Mouse (Mus musculus) lung, postnatal 0 days (tissue): ENCODE data around the gene Rassf6. TPM values are rescaled to one million over a fixed set of nuclear protein-coding genes. Genes with fewer than 3 reads are reported as not detected.
A peak's percentile ranks its signal among the peaks of the same experiment; 100 is the strongest.

Experiments used
- ATAC-seq: fragments of 200-750 bp; cut with Nextera tagmentation; 2 replicates; pipeline ENCODE4 v1.8.0; 2017; ENCODE audit warnings: moderate library complexity
- DNase-seq: peaks from one replicate; pipeline ENCODE4 v3.0.0-alpha.2; 2016; ENCODE audit warnings: low spot score
- H3K27ac ChIP-seq: fragments of 300-500 bp; sonication (generic); 2 replicates; pipeline ENCODE4 v1.5.1; 2014; ENCODE audit warnings: antibody characterized with exemption, mild to moderate bottlenecking, low read length, mixed read lengths
- H3K27me3 ChIP-seq: fragments of 300-500 bp; sonication (generic); replicated peaks from 2 replicates; pipeline ENCODE4 v1.6.1; 2014; ENCODE audit warnings: low read length, mixed read lengths; ENCODE audit not compliant: insufficient read depth
- H3K36me3 ChIP-seq: fragments of 300-500 bp; sonication (generic); 2 replicates; pipeline ENCODE4 v1.6.1; 2014; ENCODE audit warnings: low read length, mixed read lengths; ENCODE audit not compliant: insufficient read depth
- H3K4me1 ChIP-seq: fragments of 300-500 bp; sonication (generic); 2 replicates; pipeline ENCODE4 v1.6.1; 2014; ENCODE audit warnings: antibody characterized with exemption, low read depth, low read length, mixed read lengths; ENCODE audit not compliant: insufficient read depth
- H3K4me2 ChIP-seq: fragments of 300-500 bp; sonication (generic); replicated peaks from 2 replicates; pipeline ENCODE4 v1.6.1; 2014; ENCODE audit warnings: low read depth, mild to moderate bottlenecking, low read length, moderate library complexity, mixed read lengths
- H3K4me3 ChIP-seq: fragments of 300-500 bp; sonication (generic); 2 replicates; pipeline ENCODE4 v1.5.1; 2014; ENCODE audit warnings: low read depth, low read length
- H3K9ac ChIP-seq: fragments of 300-500 bp; sonication (generic); replicated peaks from 2 replicates; pipeline ENCODE4 v1.6.1; 2014; ENCODE audit warnings: low read depth, mild to moderate bottlenecking
- H3K9me3 ChIP-seq: fragments of 300-500 bp; sonication (generic); 2 replicates; pipeline ENCODE4 v1.6.1; 2016; ENCODE audit warnings: low read length, mixed read lengths
- CTCF ChIP-seq: IDR thresholded peaks from 2 replicates; pipeline ENCODE4 v1.5.1; 2016; ENCODE audit warnings: antibody characterized with exemption, mild to moderate bottlenecking
- EP300 ChIP-seq: IDR thresholded peaks from 2 replicates; pipeline ENCODE4 v1.6.1; 2016; ENCODE audit warnings: antibody characterized with exemption, mild to moderate bottlenecking, control low read depth
- WGBS: fragments of 180-500 bp; shearing (Covaris S2); extraction: QIAGEN DNeasy Blood & Tissue Kit; methylation state at CpG from one replicate; pipeline ENCODE4 v1.1.7; 2014; 5-methylcytosine and 5-hydroxymethylcytosine counted together
- polyA plus RNA-seq: library from polyadenylated mRNA; unstranded; fragments of >200 nt; fragmentation: Nextera tagmentation; extraction: Ambion mirVana; gene quantifications from 2 replicates; pipeline ENCODE4 v1.2.1, GENCODE M21; 2015

Rassf6 gene
- 6.8 and 8.6 TPM in 2 replicates for polyA plus RNA-seq

DNA sequence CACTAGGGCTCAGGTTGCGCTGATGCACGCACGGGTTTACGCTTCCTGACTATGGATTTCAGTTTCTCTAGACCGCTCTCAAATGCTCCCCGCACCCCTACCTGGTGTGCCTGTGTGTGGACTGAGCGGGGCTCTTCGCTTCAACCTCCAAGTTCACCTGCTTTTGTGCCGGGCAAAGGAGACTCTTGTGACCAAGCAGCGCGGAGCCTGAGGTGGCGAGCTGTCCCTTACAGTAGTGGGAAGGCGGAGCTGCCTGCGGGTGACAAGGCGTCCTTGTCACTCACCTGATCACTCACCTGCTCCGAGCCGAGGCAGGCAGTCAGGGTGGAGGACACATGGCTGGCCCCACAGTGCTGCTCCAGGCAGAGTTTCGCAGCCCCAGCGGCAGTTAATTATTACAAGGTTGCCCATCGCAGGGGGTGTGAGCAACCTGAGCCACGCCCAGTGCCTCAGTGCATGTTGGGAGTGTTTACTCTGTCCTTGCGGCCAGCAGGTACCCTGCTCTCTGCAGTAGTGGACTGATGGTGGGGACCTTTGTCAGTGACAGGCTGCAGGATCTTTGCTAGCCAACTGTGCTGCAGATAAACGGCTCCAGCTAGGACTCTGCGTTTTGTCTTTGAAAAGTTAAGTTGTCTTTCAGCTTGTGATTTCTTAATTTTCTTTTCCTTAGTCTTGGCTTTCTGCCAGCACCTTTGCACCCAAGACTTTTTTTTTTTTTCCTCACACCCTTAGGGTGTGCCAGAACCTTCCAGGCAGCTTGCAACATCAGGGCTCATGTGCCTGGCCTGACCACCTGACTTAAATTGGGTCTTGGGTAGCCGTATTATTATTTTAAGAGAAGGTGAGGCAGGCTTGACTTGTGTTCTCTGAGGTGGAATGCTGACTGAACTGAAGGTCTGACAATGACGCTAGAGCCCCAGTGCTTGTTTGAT lies at the start of gene Rassf6:
TSS of gene Rassf6 (minus strand) at position 372 of the 932 bp plus-strand sequence.
- no peak for TF ChIP-seq EP300
- TF ChIP-seq CTCF: no peak
- Histone ChIP-seq H3K9ac (peak within 1 kb of the TSS; percentile 23; the same call in 1 of the 2 replicates), H3K36me3 (no peaks in the 10 kb centered on the region), H3K4me2 (peak within 1 kb of the TSS; percentile 49), H3K27ac (peak within 1 kb of the TSS; percentile 73), H3K27me3 (no peaks in the 10 kb centered on the region), H3K4me3 (peak within 1 kb of the TSS; percentile 27), H3K9me3 (no peaks in the 10 kb centered on the region), H3K4me1 (no peaks in the 10 kb centered on the region)
- peak; percentile 97 for ATAC-seq
- DNase-seq: peak; percentile 87
- WGBS: 7% methylated on average over 26 of the region's 26 CpGs

DNA sequence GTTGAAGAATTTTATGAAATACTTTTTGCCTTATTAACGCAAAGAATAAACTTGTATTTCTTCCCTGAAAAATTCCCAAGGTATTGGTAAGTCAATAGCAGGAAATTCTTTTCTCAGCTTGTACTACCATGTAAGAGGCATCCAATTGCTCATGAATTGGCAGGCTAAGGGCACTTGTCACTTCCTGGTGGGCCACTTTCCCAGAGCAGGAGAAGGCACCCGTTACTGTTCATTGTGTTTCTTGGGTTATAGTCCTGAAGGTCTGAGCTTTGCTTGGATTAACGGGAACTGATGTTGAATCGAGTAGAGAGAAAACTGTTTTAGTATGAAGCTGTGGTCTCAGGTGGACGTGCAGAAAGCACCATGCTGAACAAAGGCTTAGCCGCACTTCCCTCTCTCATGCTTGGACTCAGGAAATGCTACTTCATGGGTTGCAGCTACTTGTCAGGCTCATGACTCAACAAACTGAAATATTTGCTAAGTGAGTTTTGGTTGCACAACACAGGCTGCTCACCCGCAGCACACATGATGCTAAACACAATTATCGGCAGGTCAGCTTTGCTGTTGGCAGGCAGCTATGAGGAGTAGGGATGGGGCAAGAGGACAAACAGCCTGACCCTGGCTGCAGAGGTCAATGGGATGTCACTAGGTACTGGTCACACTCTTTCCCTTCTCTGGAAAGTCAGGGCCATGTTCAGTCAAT lies 49.1 kb upstream of the Rassf6 start:
- Histone ChIP-seq H3K9ac (no peak overlapping the region), H3K4me1 (no peaks in the 10 kb centered on the region), H3K9me3 (no peaks in the 10 kb centered on the region), H3K27me3 (no peaks in the 10 kb centered on the region), H3K36me3 (no peaks in the 10 kb centered on the region), H3K27ac (no peak overlapping the region), H3K4me3 (no peak overlapping the region), H3K4me2 (no peak overlapping the region; the same call in 1 of the 2 replicates)
- peak; percentile 81 for DNase-seq
- TF ChIP-seq CTCF: no peak
- TF ChIP-seq EP300: peak; percentile 62; the same call in 1 of the 2 replicates
- WGBS: 40% methylated on average over 8 of the region's 8 CpGs
- ATAC-seq: peak; percentile 91

DNA sequence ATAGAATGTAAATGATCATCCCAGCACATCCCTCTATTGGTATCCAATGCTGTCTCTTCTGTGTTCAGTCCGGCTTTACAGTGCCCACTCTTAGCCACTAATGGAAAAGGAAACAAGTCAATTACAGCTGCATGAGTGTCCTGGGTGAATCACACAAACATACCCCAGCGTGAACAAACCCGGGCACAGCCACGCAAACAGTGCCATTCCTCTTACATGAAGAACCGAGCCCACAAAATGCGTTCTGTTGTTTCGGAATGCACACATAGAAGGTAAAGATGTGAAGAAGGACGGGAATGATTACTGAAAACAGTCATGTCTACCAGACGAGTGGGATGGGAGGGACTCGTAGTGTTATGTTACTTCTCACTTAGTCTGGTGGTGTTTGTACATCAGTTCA lies 47.5 kb upstream of the Rassf6 start:
- no peaks in the 10 kb centered on the region for H3K4me1 ChIP-seq
- no peak overlapping the region for H3K9ac ChIP-seq
- H3K4me2 ChIP-seq: no peak overlapping the region
- DNase-seq (no peak), ATAC-seq (no peak)
- H3K27me3 ChIP-seq: no peaks in the 10 kb centered on the region
- no peak overlapping the region for H3K27ac ChIP-seq
- H3K4me3 ChIP-seq: no peak overlapping the region
- no peaks in the 10 kb centered on the region for H3K36me3 ChIP-seq
- TF ChIP-seq CTCF: no peak
- TF ChIP-seq EP300: no peak
- 90% methylated on average over 10 of the region's 10 CpGs for WGBS
- H3K9me3 ChIP-seq: no peaks in the 10 kb centered on the region

- H3K9ac ChIP-seq: no peak overlapping the region
- no peaks in the 10 kb centered on the region for H3K4me1 ChIP-seq
- no peaks in the 10 kb centered on the region for H3K27me3 ChIP-seq
- no peak overlapping the region for H3K4me2 ChIP-seq
- 55% methylated on average over 4 of the region's 4 CpGs for WGBS
- no peaks in the 10 kb centered on the region for H3K36me3 ChIP-seq
- no peak overlapping the region for H3K4me3 ChIP-seq
- DNase-seq (no peak), ATAC-seq (no peak)
- no peak for TF ChIP-seq CTCF
- no peak for TF ChIP-seq EP300
- no peaks in the 10 kb centered on the region for H3K9me3 ChIP-seq
- no peak overlapping the region for H3K27ac ChIP-seq
Observed at GRCm38 (mm10) chr5:90684994-90685393, 44.5 kb upstream of the Rassf6 start.

- no peak overlapping the region for H3K4me2 ChIP-seq
- H3K36me3 ChIP-seq: no peaks in the 10 kb centered on the region
- no peak overlapping the region for H3K9ac ChIP-seq
- no peaks in the 10 kb centered on the region for H3K9me3 ChIP-seq
- no peak overlapping the region for H3K4me3 ChIP-seq
- no peak overlapping the region for H3K27ac ChIP-seq
- WGBS: 37% methylated on average over 4 of the region's 4 CpGs
- H3K27me3 ChIP-seq: no peaks in the 10 kb centered on the region
- no peaks in the 10 kb centered on the region for H3K4me1 ChIP-seq
- DNase-seq (peak; percentile 84), ATAC-seq (peak; percentile 70)
- TF ChIP-seq CTCF (no peak), EP300 (no peak)
Observed at GRCm38 (mm10) chr5:90681842-90682241, 41.4 kb upstream of the Rassf6 start.

GRCm38 (mm10) chr5:90677560-90677959 lies 37.1 kb upstream of the Rassf6 start:
- Histone ChIP-seq H3K4me2 (no peak overlapping the region), H3K27ac (no peak overlapping the region), H3K9me3 (no peaks in the 10 kb centered on the region), H3K9ac (no peak overlapping the region), H3K36me3 (no peaks in the 10 kb centered on the region), H3K4me1 (no peaks in the 10 kb centered on the region), H3K27me3 (no peaks in the 10 kb centered on the region), H3K4me3 (no peak overlapping the region)
- ATAC-seq: no peak
- no peak for DNase-seq
- 63% methylated on average over 2 of the region's 2 CpGs for WGBS
- no peak for TF ChIP-seq CTCF
- no peak for TF ChIP-seq EP300
